Mouse (Mus musculus): Measurements from ENCODE around the gene Kctd19.
A peak's percentile ranks its signal among the peaks of the same experiment; 100 is the strongest.

Kctd19 gene

DNA sequence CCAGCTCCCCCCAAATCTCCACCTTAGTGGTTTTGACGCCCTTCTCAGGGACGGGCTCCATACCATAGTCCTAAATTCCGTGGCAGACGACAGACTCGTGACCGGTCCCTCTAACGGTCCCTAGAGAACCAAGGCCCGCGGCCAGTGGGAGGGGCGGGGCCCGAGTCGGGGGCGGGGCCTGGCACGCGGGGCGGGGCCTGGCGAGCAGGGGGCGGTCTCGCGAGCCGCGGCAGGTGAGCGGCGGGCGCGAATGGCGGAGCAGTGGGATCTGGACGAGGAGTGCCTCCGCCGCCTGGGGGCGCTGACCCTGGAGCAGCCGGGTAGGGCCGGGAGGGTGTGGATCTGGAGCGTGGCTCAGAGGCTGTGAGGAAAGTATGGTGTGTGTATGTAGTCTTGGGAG, at the start of gene Kctd19, which contains the start of gene Lrrc36:
Kctd19 (minus strand) TSS at position 112 of the 400 bp plus-strand sequence.
Lrrc36 (plus strand) TSS at position 181 of the 400 bp plus-strand sequence.
- no peak for DNase-seq (ENCODE audit: low spot score)

DNA sequence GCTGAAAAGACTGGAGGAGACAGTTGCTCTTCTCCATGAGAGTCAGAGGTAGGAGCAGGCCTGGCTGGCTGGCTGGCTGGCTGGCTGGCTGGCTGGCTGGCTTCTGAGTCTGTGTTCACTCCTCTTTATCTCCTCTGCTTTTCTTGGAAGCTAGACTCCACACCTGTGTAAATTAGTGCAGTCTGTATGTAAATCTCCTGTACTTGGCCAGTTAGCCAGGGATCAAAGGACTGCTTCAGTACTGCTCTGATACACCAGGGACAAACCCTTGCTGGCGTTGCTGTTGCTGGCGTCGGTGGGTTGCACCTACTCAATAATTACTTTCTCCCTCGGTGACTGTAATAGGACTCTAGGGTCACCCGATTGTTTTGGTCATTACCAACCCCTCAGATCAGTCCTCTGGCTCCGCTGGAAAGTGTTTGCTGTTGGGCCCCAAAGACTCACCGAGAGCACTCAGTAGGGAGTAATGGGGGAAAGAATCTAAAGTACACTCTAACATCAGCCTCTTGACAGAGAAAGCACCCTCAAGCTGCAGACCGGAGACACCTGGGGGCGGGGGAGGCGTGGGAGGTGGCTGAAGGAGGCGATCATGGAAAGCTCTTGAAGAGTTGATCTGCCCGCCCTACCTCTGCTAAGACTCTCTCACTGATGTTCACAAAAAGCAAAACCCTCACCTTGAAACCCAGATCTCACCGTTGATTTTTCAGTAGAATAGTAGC, 47.9 kb upstream of the Kctd19 start:
- DNase-seq (ENCODE audit: low spot score) = no peak

- DNase-seq (ENCODE audit: low spot score) = no peak
Observed at GRCm38 (mm10) chr8:105455218-105455617, 41.9 kb upstream of the Kctd19 start.

GRCm38 (mm10) chr8:105454088-105454487, 40.8 kb upstream of the Kctd19 start:
- DNase-seq (ENCODE audit: low spot score) = peak; percentile 66

- peak; percentile 49 for DNase-seq (ENCODE audit: low spot score)
Observed at GRCm38 (mm10) chr8:105453296-105453695, 40.0 kb upstream of the Kctd19 start.

GRCm38 (mm10) chr8:105451903-105452603, 38.8 kb upstream of the Kctd19 start:
- no peak for DNase-seq (ENCODE audit: low spot score)

DNA sequence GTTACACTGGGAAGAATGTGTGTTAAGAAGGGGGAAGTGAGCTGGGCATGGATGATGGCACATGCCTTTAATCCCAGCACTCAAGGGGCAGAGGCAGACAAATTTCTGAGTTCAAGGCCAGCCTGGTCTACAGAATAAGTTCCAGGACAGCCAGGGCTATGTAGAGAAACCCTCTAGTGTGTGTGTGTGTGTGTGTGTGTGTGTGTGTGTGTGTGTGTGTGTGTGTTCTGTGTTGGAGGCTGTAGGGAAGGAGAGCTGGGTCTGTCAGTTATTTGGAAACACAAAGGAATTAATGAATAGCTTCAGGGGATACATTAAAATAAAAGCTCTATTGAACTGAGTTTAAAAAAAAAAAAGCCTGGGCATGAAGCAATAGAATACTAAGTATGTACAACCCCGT, 37.7 kb upstream of the Kctd19 start:
- no peak for DNase-seq (ENCODE audit: low spot score)

DNA sequence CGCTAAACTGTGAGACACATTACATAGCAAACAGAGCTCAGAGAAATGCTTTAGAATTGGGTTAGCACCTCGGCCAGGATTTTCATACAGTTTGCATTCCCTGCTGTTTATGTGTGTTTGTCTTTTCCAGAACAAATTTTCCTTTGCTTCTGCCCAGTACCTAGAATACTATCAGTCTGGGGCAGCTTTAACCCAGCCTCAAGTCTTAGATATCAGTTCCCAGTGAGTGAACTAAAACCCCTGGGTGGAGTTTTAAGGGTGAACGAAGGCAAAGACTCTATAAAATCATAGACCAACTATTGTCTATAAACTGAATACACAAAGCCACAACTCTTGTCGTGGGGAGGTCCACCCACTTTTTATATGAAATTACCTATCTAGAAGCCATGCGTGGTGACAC, 35.3 kb upstream of the Kctd19 start:
- no peak for DNase-seq (ENCODE audit: low spot score)

DNA sequence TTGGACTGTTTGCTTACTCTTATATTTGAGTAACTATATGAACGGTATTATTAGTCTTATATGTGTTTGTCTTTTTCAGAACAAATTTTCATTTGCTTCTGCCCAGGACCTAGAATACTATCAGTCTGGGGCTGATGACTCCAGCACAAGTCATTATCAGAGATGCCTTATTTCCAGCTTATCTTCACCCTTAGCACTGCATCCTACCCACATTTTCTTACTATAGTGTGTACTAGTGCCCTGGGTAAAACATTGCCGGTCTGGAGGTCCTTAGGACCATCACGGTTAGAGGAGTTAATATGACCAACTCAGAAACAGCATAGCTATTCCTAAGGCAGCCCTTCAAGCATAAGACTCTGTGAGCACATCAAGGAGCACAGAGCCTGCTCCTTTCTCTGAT, 34.9 kb upstream of the Kctd19 start:
- DNase-seq (ENCODE audit: low spot score) = no peak

DNA sequence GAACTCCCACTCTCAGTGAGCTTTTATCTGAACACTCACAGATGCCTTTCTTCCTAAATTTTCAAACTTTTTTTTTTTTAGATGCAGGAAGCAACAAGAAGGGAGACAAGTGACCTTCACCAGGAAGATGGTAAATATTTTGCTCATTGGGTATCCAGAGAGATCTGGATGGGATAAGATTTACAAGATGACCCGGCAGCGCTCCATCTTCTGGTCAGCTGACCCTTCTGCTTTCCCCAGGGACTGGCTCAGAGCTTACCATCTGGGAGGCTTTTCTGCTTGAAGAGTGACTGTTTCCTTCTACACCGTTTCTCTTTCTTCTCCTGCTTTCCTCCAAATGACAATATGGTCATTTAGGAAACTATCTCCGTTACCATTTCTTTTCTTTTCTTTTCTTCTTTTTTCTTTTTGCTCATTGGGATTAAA, 32.8 kb upstream of the Kctd19 start:
- DNase-seq (ENCODE audit: low spot score) = peak; percentile 92

- DNase-seq (ENCODE audit: low spot score) = peak; percentile 90
Observed at GRCm38 (mm10) chr8:105445296-105446126, 32.2 kb upstream of the Kctd19 start.

- no peak for DNase-seq (ENCODE audit: low spot score)
Observed at GRCm38 (mm10) chr8:105442661-105443060, 29.4 kb upstream of the Kctd19 start.

DNA sequence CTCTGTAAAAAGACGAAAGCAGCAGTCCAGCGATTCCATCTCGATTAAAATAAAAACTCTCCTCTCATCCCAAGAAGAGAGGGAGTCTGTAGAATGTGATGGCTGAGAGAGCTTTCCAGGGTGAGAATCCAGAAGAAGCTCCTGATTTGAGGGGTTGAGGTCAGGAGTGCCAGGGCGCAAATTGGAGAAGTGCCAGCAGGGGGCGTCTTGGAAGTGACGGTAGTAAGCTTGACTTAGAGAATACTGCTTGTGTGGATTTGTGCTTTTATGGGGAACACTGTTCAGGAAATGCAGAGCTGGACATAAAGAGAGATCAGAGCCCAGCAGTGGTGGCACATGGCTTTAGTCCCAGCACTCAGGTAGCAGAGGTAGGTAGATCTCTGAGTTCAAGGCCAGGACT, 28.1 kb upstream of the Kctd19 start:
- DNase-seq (ENCODE audit: low spot score) = peak; percentile 52

DNA sequence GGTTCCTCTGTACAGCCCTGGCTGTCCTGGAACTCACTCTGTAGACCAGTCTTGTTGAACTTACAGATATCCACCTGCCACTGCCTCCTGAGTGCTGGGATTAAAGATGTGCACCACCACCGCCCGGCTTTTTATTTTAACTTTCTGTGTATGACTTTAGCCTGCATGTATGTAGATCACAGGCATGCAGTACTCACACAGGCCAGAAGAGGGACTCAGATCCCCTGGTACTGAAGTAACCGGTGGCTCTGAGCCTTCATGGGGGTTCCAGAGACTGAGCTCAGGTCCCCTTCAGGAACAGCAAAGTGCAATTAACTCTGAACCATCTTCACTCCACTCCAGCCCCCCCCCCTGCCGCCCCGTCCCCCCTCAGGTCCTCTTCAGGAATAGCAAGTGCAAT, 25.6 kb upstream of the Kctd19 start:
- peak; percentile 45 for DNase-seq (ENCODE audit: low spot score)

GRCm38 (mm10) chr8:105437078-105437748, 23.9 kb upstream of the Kctd19 start:
- DNase-seq (ENCODE audit: low spot score) = peak; percentile 32

DNA sequence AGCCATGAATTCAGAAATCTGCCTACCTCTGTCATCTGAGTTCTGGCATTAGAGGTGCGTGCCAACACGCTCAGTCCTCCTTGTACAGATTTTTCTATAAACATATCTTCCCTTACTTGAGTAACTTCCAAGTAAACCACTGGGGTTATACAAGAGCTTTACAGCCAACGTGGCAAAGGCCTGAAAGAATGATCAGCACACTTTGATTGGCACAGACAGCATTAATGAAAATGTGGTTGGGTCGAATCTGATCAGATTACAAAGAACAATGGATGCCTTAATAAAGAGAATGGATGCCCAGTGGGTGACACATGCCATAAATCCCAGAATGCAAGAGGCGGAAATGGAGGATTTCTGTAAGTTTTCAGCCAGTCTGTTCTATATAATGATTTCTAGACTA, 22.9 kb upstream of the Kctd19 start:
- DNase-seq (ENCODE audit: low spot score) = peak; percentile 11

DNA sequence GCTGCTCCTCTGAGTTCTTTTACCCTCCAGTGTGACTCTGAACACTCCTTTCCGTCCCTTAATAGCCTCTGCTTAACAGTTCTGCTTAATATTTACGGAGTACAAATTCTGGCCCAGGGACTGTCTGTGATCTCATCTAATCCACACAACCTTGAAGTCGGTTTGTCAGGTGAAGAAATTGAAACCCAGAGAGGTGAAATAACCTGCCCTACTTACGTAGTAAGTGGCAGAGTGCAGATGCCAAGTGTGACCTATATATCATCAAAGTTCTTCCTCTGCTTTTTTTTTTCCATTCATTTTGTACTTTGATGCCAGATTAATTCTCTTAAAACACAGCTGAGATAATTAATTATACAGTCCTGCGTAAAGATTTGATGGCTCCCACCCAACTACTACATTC, 20.8 kb upstream of the Kctd19 start:
- DNase-seq (ENCODE audit: low spot score) = no peak

DNA sequence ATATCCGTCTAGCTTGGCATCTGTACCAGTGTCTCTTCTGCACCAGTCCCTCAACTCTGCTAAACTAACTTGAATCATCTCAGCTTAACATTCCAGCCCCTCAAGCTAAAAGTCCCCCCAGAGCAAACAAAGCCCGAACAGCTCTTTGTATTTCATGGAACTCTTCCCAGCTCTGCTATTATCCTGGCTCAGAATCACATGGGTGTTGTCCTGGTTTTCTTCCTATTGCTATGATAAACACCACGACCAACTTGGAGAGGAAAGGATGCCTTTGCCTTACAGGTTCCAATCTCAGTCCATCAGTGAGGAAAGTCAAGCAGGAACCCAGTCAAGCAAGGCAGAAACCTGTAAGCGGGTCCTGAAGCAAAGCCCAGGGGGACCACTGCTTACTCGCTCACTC, 20.2 kb upstream of the Kctd19 start:
- DNase-seq (ENCODE audit: low spot score) = no peak

DNA sequence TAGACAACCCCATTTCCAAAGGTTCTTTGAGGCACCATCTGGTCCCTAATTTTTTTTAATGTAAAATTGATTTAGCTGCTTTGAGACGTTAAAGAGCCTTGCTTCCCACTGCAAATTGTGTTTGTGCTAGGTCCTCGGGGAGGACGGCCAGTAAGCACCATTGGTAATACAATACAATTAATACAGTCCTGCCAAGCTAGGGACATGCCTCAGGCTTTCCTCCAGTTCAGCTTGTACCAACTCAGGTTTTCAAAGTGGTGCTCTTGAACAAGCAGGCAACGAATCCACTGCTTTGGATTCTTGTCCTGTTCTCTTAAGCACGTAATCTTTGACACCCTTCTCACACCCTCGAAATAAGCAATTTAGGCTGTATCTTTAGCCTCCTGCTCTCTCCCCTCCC, 19.7 kb upstream of the Kctd19 start:
- peak; percentile 73 for DNase-seq (ENCODE audit: low spot score)

DNA sequence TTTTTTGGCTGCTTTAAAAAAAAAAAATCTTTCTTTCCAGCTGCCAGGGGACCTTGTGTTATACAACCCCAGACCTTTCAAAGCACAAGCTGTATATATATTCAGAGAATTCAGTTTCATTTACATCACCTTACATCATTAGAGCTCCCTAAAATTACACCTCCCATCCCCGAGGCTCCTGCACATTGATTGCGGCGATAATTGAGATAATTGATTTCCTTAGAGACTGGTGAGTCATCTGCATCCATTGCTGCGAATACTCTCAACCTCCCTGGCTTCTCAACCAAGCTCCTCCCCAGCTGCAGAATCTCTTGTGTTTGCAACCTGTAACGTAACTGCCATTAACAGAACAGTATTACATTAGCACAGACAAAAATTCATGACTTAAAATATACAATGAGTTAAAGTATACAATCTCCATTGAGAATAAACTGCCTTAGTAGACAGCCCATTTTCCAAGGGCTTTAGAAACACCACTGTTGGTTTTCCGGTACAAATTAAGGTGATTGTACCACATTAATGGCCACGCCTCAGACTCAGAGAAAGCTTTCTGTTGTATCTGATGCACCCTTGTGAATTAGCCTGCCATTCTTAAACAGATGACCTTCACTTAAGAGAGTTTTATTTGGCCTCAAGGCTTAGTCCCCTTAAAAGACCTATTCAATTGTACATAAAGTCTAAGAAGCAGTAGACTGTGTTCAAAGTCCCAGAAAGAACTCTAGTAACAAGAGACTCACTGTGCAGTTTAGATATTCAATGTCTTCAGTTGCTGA, 18.6 kb upstream of the Kctd19 start:
- peak; percentile 91 for DNase-seq (ENCODE audit: low spot score)

- DNase-seq (ENCODE audit: low spot score) = no peak
Observed at GRCm38 (mm10) chr8:105426878-105427277, 13.6 kb upstream of the Kctd19 start.

Measured in MN1 (cell line).